Mouse (Mus musculus) B cell, adult (primary cell): ENCODE results near the gene Smpd2. TPM values are rescaled to one million over a fixed set of nuclear protein-coding genes. Genes with fewer than 3 reads are reported as not detected.

Experiments used
- total RNA-seq: library from RNA; stranded (reverse); gene quantifications from 4 replicates; pipeline ENCODE4 v1.2.4, GENCODE M21; 2023; ENCODE audit not compliant: inconsistent age

Smpd2 gene
- total RNA-seq, result 21.1 to 28.3 TPM (median 23.3 TPM) in 4 replicates

GRCm38 (mm10) chr10:41489708-41490517 is at the start of gene Smpd2, which contains the start of gene Ppil6:
Gene Smpd2 (minus strand): TSS chr10:41490369.
Gene Ppil6 (plus strand): TSS chr10:41490439.

GRCm38 (mm10) chr10:41518981-41519618 is 28.9 kb upstream of the Smpd2 start, which contains the start of gene Cd164:
Gene Cd164 (plus strand): TSS chr10:41519414.

GRCm38 (mm10) chr10:41476171-41477017 is 13.8 kb downstream of the Smpd2 start, which contains the start of gene Mical1:
Gene Mical1 (plus strand): TSS chr10:41476314.

GRCm38 (mm10) chr10:41450137-41450670 is 40.0 kb downstream of the Smpd2 start, which contains the start of gene Zbtb24:
Gene Zbtb24 (plus strand): TSS chr10:41450383.

Other genes starting within 250 kb of the Smpd2 start
- 30.7 to 34.7 TPM (median 32.6 TPM) in 4 replicates for gene Fig4, start 187.1 kb downstream of the Smpd2 start, total RNA-seq
- 0.12 to 0.15 TPM in 2 of 4 replicates, not detected in the others for gene Ak9, start 186.4 kb downstream of the Smpd2 start, total RNA-seq
- gene Zbtb24, start 40.0 kb downstream of the Smpd2 start, total RNA-seq, result 42.4 to 46.8 TPM (median 44.6 TPM) in 4 replicates
- 286 to 324 TPM (median 312 TPM) in 4 replicates for gene Mical1, start 14.1 kb downstream of the Smpd2 start, total RNA-seq
- 0.48 to 0.90 TPM (median 0.51 TPM) in 4 replicates for gene Ppil6, start 70 bp upstream of the Smpd2 start, total RNA-seq
- gene Cd164, start 29.0 kb upstream of the Smpd2 start, total RNA-seq, result 287 to 303 TPM (median 300 TPM) in 4 replicates
- 0.18 TPM in 1 of 4 replicates, not detected in the others for gene Ccdc162, start 226.3 kb upstream of the Smpd2 start, total RNA-seq